Mouse (Mus musculus) hematopoietic stem cell, adult 5-6 weeks (primary cell): ENCODE measurements around the gene Dcst1. TPM values are rescaled to one million over a fixed set of nuclear protein-coding genes. Genes with fewer than 3 reads are reported as not detected.

Experiments
- ATAC-seq, 2 experiments: fragments of 125-278 bp in 1 of 2; replicated peaks in 1 of 2; 2 replicates each; pipeline ENCODE4 v1.8.0; 2016 to 2017; ENCODE audit warnings: inconsistent platforms in 2 of 2, mild to moderate bottlenecking in 2 of 2, moderate number of reproducible peaks in 2 of 2, low read depth in 1 of 2, moderate TSS enrichment in 1 of 2; ENCODE audit not compliant: low FRiP score in 2 of 2, poor library complexity in 2 of 2, severe bottlenecking in 2 of 2, insufficient read depth in 1 of 2, low TSS enrichment in 1 of 2
- total RNA-seq: library from RNA; stranded (forward); fragments of 172-1452, 232-1000 nt; gene quantifications from 2 replicates; pipeline ENCODE4 v1.2.3, GENCODE M21; 2017

Dcst1 gene
- total RNA-seq, 1 experiment from 2014 or later = not detected

GRCm38 (mm10) chr3:89327371-89327870 lies 37.6 kb downstream of the Dcst1 start:
- ATAC-seq = no peak

GRCm38 (mm10) chr3:89325882-89326281 lies 39.2 kb downstream of the Dcst1 start:
- no peak for ATAC-seq

GRCm38 (mm10) chr3:89322514-89323165 lies 42.4 kb downstream of the Dcst1 start, which contains the start of gene Efna3:
Efna3 (minus strand) TSS chr3:89322965.
- no peak for ATAC-seq

- no peak for ATAC-seq
Observed at GRCm38 (mm10) chr3:89322131-89322500, 42.9 kb downstream of the Dcst1 start.

GRCm38 (mm10) chr3:89321183-89322130 lies 43.6 kb downstream of the Dcst1 start:
- peak in 1 of 2 experiments; percentile 14; a peak in 1 of 4 replicates for ATAC-seq

GRCm38 (mm10) chr3:89320581-89321182 lies 44.4 kb downstream of the Dcst1 start:
- no peak for ATAC-seq

- ATAC-seq = no peak
Observed at GRCm38 (mm10) chr3:89319591-89320350, 45.3 kb downstream of the Dcst1 start.

GRCm38 (mm10) chr3:89318971-89319590 lies 46.0 kb downstream of the Dcst1 start:
- ATAC-seq = no peak

- no peak for ATAC-seq
Observed at GRCm38 (mm10) chr3:89318316-89318715, 46.7 kb downstream of the Dcst1 start.

- ATAC-seq = no peak
Observed at GRCm38 (mm10) chr3:89317246-89317645, 47.8 kb downstream of the Dcst1 start.

GRCm38 (mm10) chr3:89316833-89317232 lies 48.2 kb downstream of the Dcst1 start:
- peak; percentile 38 to 63 for ATAC-seq

GRCm38 (mm10) chr3:89315930-89316831 lies 48.9 kb downstream of the Dcst1 start:
- ATAC-seq = no peak

GRCm38 (mm10) chr3:89315195-89315929 lies 49.7 kb downstream of the Dcst1 start:
- ATAC-seq = no peak; a peak in 1 of 4 replicates

- ATAC-seq = no peak
Observed at GRCm38 (mm10) chr3:89314791-89315190, 50.3 kb downstream of the Dcst1 start.

GRCm38 (mm10) chr3:89314340-89314739 lies 50.7 kb downstream of the Dcst1 start:
- no peak for ATAC-seq
